Mouse (Mus musculus) limb, embryonic 15.5 days (tissue): ENCODE measurements around the gene Napepld. TPM values are rescaled to one million over a fixed set of nuclear protein-coding genes. Genes with fewer than 3 reads are reported as not detected.

ENCODE experiments used
- ATAC-seq: fragments of 200-750 bp; cut with Nextera tagmentation; 2 replicates; pipeline ENCODE4 v1.8.0; 2017; ENCODE audit warnings: low read depth, moderate TSS enrichment; ENCODE audit not compliant: insufficient number of reproducible peaks, low FRiP score, low TSS enrichment
- H3K27ac ChIP-seq: fragments of 300-500 bp; sonication (generic); 2 replicates; pipeline ENCODE4 v1.5.1; 2015; ENCODE audit warnings: moderate library complexity, mild to moderate bottlenecking, inconsistent platforms
- H3K27me3 ChIP-seq: fragments of 300-500 bp; sonication (generic); 2 replicates; pipeline ENCODE4 v1.6.1; 2015; ENCODE audit warnings: inconsistent platforms
- H3K36me3 ChIP-seq: fragments of 300-500 bp; sonication (generic); 2 replicates; pipeline ENCODE4 v1.6.1; 2015; ENCODE audit warnings: inconsistent platforms
- H3K4me1 ChIP-seq: fragments of 300-500 bp; sonication (generic); 2 replicates; pipeline ENCODE4 v1.6.1; 2015; ENCODE audit warnings: inconsistent platforms
- H3K4me2 ChIP-seq: fragments of 300-500 bp; sonication (generic); 2 replicates; pipeline ENCODE4 v1.6.1; 2015; ENCODE audit warnings: mild to moderate bottlenecking, inconsistent platforms
- H3K4me3 ChIP-seq: fragments of 300-500 bp; sonication (generic); 2 replicates; pipeline ENCODE4 v1.5.1; 2015; ENCODE audit warnings: mild to moderate bottlenecking, inconsistent platforms
- H3K9ac ChIP-seq: fragments of 300-500 bp; sonication (generic); 2 replicates; pipeline ENCODE4 v1.6.1; 2015; ENCODE audit warnings: inconsistent platforms
- H3K9me3 ChIP-seq: fragments of 300-500 bp; sonication (generic); 2 replicates; pipeline ENCODE4 v1.6.1; 2016; ENCODE audit warnings: inconsistent platforms
- WGBS: fragments of 180-500 bp; shearing (Covaris S2); methylation state at CpG from one replicate; pipeline ENCODE4 v1.1.7; 2015; 5-methylcytosine and 5-hydroxymethylcytosine counted together
- polyA plus RNA-seq: library from polyadenylated mRNA; unstranded; fragments of >200 nt; fragmentation: Nextera tagmentation; extraction: Ambion mirVana; gene quantifications from 2 replicates; pipeline ENCODE4 v1.2.1, GENCODE M21; 2015

Gene Napepld
- polyA plus RNA-seq, 1 experiment from 2014 or later = 2.0 TPM

DNA sequence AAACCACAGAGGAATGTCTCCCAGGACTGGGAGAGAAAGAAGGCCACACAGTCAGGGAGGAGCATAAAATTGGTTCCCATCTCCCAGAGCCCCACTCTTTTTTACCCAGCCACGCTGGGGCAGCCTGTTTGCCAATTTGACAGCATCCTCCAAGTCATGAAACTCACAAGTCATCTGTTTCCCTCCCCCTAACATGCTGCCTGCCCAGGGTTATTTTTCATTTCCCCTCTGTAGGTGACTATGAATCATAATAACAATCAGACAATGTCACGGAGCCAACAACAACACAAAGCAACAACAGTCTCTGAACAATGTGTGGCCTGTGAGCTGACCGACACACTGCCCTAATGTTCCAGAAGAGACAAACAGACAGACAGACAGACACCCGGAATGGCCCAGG is 21.2 kb downstream of the Napepld start:
- H3K27ac ChIP-seq = no peak overlapping the region
- no peaks in the 10 kb centered on the region for H3K9me3 ChIP-seq
- no peak overlapping the region for H3K4me3 ChIP-seq
- no peak for ATAC-seq
- no peaks in the 10 kb centered on the region for H3K4me1 ChIP-seq
- H3K9ac ChIP-seq = no peak overlapping the region
- no peak overlapping the region for H3K4me2 ChIP-seq
- 0 out of 2 replicates have a peak, but pooled peaks cover 6% of the 10 kb centered on the region for H3K36me3 ChIP-seq
- no peaks in the 10 kb centered on the region for H3K27me3 ChIP-seq
- 75% methylated on average over 4 of the region's 4 CpGs for WGBS

DNA sequence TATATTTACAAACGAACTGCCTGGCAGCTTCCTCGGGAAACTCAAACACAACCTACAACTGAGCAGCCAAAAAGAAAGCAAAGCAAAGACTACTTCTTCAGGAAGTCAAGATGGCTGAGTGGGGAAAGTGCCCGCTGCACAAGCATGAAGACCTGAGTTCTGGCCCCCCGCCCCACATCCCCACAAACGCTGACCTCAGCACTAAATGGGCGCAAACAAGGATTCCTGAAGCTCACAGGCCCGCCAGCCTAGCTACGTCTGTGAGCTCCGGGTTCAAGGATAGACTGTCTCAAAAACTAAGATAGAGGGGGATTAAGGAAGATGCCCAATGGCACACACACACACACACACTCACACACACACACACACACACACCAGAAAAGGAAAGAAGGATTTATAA is 22.8 kb downstream of the Napepld start:
- WGBS = 96% methylated on average over 9 of the region's 9 CpGs
- H3K27ac ChIP-seq = no peak overlapping the region
- no peak for ATAC-seq

DNA sequence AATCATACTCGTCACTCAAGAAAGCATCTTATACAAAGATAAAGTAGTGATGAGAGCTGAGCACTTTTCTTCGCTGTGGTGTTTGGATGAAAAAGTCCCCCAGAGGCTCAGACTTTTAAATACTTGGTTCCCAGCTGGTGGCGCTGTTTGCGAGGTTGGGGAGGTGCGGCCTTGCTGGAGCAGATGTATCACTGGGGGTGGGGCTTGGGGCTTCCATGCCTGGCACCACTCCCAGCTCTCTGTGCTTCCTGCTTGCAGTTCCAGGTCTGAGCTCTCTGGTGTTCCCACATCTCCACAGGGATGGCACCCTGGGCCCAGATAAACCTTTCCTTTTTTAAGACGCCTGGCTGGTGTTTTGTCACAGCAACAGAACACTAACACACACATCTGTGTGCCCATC is 23.3 kb downstream of the Napepld start:
- Histone ChIP-seq H3K36me3 (0 out of 2 replicates have a peak, but pooled peaks cover 6% of the 10 kb centered on the region), H3K4me3 (no peak overlapping the region), H3K9ac (no peak overlapping the region), H3K27ac (no peak overlapping the region), H3K4me1 (peaks cover 3% of the 10 kb centered on the region; the same call in 1 of the 2 replicates), H3K4me2 (no peak overlapping the region), H3K27me3 (no peaks in the 10 kb centered on the region), H3K9me3 (no peaks in the 10 kb centered on the region)
- no peak for ATAC-seq
- WGBS = 86% methylated on average over 6 of the region's 6 CpGs

More for the DNA sequence above, 22.8 kb downstream of the Napepld start:
- Histone ChIP-seq H3K27me3 (no peaks in the 10 kb centered on the region), H3K9ac (no peak overlapping the region), H3K4me1 (peaks cover under 1% of the 10 kb centered on the region; the same call in 1 of the 2 replicates), H3K4me2 (no peak overlapping the region), H3K9me3 (no peaks in the 10 kb centered on the region), H3K4me3 (no peak overlapping the region), H3K36me3 (0 out of 2 replicates have a peak, but pooled peaks cover 6% of the 10 kb centered on the region)

DNA sequence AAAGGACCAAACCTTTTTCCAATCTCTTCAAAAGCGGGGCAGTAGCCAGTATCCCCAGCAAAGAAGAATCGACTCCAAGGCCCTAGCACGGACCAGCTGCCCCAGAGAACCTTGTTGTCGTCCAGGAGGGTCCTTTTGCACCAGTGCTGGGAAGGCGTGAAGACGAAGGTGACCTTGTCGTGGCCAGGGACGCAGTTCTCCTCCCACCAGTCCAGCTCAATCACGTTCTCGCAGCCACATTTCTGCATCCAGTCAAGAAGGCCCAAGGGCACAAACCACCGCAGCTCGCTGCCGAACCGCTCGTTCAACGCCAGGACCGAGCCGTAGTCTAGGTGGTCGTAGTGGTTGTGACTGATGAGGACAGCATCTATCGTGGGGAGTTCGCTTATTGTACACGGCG is 25.7 kb downstream of the Napepld start:
- H3K4me1 ChIP-seq = peaks cover 3% of the 10 kb centered on the region; the same call in 1 of the 2 replicates
- no peak overlapping the region for H3K4me3 ChIP-seq
- no peak overlapping the region for H3K9ac ChIP-seq
- H3K36me3 ChIP-seq = 0 out of 2 replicates have a peak, but pooled peaks cover 6% of the 10 kb centered on the region
- no peaks in the 10 kb centered on the region for H3K9me3 ChIP-seq
- H3K27ac ChIP-seq = no peak overlapping the region
- WGBS = 95% methylated on average over 23 of the region's 23 CpGs
- H3K27me3 ChIP-seq = no peaks in the 10 kb centered on the region
- H3K4me2 ChIP-seq = no peak overlapping the region
- ATAC-seq = no peak

DNA sequence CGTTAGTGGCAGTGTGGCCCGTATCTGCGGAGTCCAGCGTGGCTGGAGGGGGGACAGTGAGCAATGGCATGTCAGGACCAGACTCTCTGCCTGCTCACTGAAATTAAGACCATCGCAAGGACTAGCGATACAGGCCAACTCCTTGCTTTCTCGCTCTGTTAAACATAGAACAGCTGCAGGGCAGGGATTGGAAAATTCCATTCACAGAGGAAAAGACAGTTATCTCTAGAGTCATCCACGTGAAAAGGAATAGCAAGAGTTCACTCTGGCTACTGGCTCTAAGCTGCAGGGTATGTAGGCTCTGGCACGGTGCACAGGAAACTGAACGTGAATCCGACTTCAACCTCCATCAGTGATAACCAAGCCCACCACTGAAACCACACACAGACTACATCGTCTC is 26.2 kb downstream of the Napepld start:
- WGBS = 63% methylated on average over 12 of the region's 12 CpGs
- H3K27me3 ChIP-seq = no peaks in the 10 kb centered on the region
- ATAC-seq = no peak
- H3K4me3 ChIP-seq = no peak overlapping the region
- H3K9ac ChIP-seq = no peak overlapping the region
- H3K36me3 ChIP-seq = 0 out of 2 replicates have a peak, but pooled peaks cover 6% of the 10 kb centered on the region
- H3K4me2 ChIP-seq = no peak overlapping the region
- H3K9me3 ChIP-seq = no peaks in the 10 kb centered on the region
- H3K27ac ChIP-seq = no peak overlapping the region
- peaks cover 3% of the 10 kb centered on the region; the same call in 1 of the 2 replicates for H3K4me1 ChIP-seq

DNA sequence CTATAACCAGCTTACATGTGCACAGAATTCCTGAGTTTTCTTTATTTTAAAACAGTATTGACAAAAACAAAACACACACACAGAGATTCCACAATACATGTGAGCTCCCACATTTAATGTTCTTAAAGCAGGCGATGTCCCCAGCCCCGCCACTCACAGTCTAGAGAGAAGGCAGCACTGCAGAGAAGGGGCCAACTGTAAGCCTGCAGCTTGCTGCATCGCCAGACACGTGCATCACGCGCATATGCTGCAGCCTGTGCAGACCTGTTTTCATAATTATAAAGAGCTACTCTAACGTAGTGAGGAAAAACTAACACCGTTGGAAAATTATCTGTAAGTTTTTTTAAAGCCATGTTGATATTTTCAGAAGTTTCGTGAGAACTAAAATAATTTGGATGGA is 27.5 kb downstream of the Napepld start:
- H3K4me2 ChIP-seq = no peak overlapping the region
- whole genome bisulfite sequencing = 64% methylated on average over 9 of the region's 9 CpGs
- no peak overlapping the region for H3K27ac ChIP-seq
- no peaks in the 10 kb centered on the region for H3K9me3 ChIP-seq
- H3K4me3 ChIP-seq = no peak overlapping the region
- no peak overlapping the region for H3K9ac ChIP-seq
- 0 out of 2 replicates have a peak, but pooled peaks cover 6% of the 10 kb centered on the region for H3K36me3 ChIP-seq
- peaks cover 3% of the 10 kb centered on the region; the same call in 1 of the 2 replicates for H3K4me1 ChIP-seq
- no peak for ATAC-seq
- no peaks in the 10 kb centered on the region for H3K27me3 ChIP-seq

DNA sequence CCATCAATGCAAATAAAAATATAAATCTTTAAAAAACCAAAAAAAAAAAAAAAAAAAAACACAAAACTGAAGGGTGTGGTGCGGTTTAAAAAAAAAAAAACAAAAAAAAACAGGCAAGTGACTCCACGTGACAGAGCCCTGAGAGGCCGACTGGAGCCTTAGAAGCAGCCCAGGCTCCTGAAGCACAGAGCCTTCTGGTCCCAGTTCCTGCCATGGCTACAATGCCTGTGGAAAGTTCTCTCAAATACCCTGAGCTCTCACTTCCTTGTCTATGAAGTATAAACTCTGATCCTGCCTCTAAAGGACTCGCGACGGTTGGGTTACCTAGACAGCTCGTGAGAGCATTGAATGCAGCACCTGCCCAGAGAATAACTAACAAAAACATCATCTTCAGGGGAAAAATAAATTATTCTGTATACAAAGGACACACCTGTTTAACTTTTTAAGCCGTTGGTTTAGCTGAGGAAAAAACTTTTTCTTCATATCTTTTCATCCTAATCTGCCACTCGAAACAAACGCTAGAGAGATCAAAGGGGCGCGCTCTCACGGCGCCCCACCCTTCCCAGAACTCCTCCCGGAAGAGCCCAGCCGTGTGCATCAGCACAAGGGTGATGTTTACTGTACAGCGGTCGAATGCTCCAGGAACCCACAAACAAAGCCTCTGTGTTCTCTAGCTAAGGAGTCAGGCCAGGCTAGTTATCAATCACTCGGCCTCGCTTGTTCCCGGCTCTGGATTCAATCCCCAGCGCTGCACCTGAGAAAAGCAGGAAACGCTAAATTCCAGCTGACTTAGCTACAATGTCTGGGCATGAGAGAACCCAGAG is 28.2 kb downstream of the Napepld start:
- Histone ChIP-seq H3K4me2 (0 out of 2 replicates have a peak overlapping the region, but pooled peaks have one; percentile 26), H3K9ac (no peak overlapping the region), H3K27ac (no peak overlapping the region), H3K4me3 (peak overlapping the region; percentile 15; the same call in 1 of the 2 replicates), H3K27me3 (no peaks in the 10 kb centered on the region), H3K36me3 (0 out of 2 replicates have a peak, but pooled peaks cover 6% of the 10 kb centered on the region), H3K4me1 (peaks cover 3% of the 10 kb centered on the region; the same call in 1 of the 2 replicates), H3K9me3 (no peaks in the 10 kb centered on the region)
- 43% methylated on average over 23 of the region's 23 CpGs for WGBS
- ATAC-seq = no peak

DNA sequence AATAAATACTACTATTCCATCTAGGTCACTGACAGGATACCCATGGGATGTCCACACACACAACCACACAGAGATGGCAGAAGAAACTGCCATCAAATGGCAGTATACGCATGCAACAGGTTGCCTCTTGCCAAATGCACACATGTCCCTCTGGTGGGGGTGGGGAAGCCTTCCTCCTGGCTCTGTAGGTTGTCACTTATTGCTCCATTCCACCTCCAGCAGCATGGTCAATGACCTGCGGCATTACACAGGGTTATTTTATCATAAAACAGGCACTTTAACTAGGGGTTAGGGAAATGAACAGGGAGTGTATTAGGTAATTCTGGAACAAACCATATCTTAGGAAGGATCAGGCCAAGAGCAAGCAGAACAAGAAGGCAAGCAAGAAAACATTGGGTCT is 31.9 kb downstream of the Napepld start:
- H3K4me3 ChIP-seq = no peak overlapping the region
- no peaks in the 10 kb centered on the region for H3K36me3 ChIP-seq
- H3K27me3 ChIP-seq = no peaks in the 10 kb centered on the region
- H3K27ac ChIP-seq = no peak overlapping the region
- 78% methylated on average over 2 of the region's 2 CpGs for WGBS
- peaks cover 3% of the 10 kb centered on the region; the same call in 1 of the 2 replicates for H3K4me1 ChIP-seq
- no peak overlapping the region for H3K4me2 ChIP-seq
- no peaks in the 10 kb centered on the region for H3K9me3 ChIP-seq
- no peak overlapping the region for H3K9ac ChIP-seq
- no peak for ATAC-seq

DNA sequence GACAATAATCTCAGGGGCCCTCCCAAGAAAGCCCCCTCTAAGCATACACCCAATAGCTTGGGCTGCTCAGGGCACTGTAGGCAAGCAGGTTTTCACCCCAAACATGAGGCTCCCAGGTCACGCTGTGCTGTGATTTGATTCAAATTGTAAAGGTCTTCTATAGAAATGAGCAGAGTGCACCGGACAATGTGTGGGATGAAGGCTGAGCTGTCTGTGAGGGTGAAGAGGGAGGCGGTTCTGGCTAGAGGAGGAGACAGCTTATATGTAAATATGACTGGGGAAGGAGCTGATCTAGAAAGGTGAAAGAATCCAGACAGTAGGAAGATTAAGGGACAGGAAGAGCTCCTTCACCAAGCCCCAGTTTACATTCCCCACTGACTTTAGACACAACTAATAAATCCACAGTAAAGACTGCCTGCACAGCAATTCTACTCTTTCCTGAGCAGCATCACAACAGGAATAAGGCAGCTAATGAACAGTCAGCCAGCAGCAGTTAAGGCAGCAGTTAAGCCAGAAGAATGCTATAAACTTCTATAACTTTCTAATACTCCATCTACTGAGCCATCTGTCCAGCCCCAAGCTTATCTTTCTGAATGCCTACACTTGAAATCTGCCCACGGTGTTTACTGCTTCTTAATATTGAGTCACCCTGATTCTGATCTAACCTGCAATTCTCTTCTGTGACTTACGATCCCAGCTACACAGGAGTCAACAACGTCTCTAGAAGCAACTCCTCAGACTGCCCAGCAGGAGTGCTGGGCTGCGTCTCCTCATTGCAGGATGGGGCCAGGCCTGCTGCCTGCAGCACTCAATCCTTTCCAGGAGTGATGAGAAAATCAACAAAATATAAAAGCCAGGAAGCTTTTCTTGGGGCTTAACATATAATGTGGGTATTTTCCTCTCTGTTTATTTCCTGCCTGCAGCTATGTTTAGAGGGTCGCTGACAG is 33.7 kb downstream of the Napepld start:
- H3K4me2 ChIP-seq = no peak overlapping the region
- 42% methylated on average over 8 of the region's 8 CpGs for WGBS
- no peak overlapping the region for H3K27ac ChIP-seq
- H3K4me1 ChIP-seq = no peaks in the 10 kb centered on the region
- no peak overlapping the region for H3K4me3 ChIP-seq
- peaks cover 8% of the 10 kb centered on the region for H3K36me3 ChIP-seq
- no peaks in the 10 kb centered on the region for H3K9me3 ChIP-seq
- H3K27me3 ChIP-seq = no peaks in the 10 kb centered on the region
- no peak overlapping the region for H3K9ac ChIP-seq
- no peak for ATAC-seq

DNA sequence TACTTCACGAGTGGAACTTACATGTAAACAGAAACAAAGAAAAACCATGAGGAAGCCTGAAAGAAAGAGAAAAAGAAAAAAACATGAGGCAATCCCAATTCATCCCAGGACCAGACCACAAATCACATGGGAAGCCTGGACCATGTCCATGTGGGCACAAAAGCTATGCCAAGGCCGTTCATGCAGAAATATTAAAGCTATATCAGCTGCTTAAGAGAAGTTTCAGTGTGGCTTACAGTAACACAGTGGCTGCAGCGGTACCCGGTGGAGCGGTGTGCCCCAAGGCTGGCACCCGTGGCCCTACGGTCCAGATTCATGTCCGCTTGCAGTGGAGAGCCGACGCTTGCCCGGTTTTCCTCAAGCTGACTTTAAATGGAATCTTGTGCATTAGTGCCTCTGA is 38.1 kb downstream of the Napepld start:
- ATAC-seq = no peak
- H3K36me3 ChIP-seq = peaks cover 33% of the 10 kb centered on the region

DNA sequence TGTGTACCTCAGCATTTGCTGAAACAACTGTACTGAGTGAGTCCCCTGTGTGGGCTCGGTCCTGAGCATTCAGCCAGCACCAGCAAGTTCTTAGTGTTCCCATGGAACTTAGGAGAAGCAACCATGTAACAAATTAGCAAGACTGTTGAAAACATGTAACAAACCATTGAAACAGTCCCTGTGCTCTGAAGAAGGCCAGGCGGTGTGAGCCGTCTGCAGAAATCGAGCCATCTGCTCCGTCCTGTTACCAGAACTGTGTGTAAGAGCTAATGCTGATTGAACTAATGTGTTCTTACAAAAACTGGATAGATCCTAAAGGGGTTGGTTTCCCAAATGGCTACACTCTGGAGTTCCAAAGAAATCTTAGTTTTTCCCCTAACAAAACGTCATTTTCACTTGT is 40.3 kb downstream of the Napepld start:
- ATAC-seq = no peak
- WGBS = 93% methylated on average over 6 of the region's 6 CpGs
- Histone ChIP-seq H3K27ac (no peak overlapping the region), H3K4me2 (no peak overlapping the region), H3K4me1 (no peaks in the 10 kb centered on the region), H3K9ac (no peak overlapping the region), H3K9me3 (no peaks in the 10 kb centered on the region), H3K4me3 (no peak overlapping the region), H3K27me3 (no peaks in the 10 kb centered on the region), H3K36me3 (peaks cover 39% of the 10 kb centered on the region)

More for the DNA sequence above, 38.1 kb downstream of the Napepld start:
- 90% methylated on average over 11 of the region's 11 CpGs for WGBS
- Histone ChIP-seq H3K4me3 (no peak overlapping the region), H3K27me3 (no peaks in the 10 kb centered on the region), H3K4me2 (no peak overlapping the region), H3K9me3 (no peaks in the 10 kb centered on the region), H3K4me1 (no peaks in the 10 kb centered on the region), H3K9ac (no peak overlapping the region), H3K27ac (no peak overlapping the region)
